Mouse (Mus musculus): Measurements from ENCODE around the gene Gria1. TPM values are rescaled to one million over a fixed set of nuclear protein-coding genes. Genes with fewer than 3 reads are reported as not detected.

Gria1 gene
- polyA plus RNA-seq, 1 experiment = 0.04 TPM

GRCm38 (mm10) chr11:57039306-57039705 is 28.1 kb downstream of the Gria1 start:
- no peak overlapping the region for H3K4me3 ChIP-seq
- H3K4me2 ChIP-seq (ENCODE audit: low read depth) = peak overlapping the region; percentile 51
- no peak overlapping the region for H3ac ChIP-seq (ENCODE audit: control insufficient read depth, insufficient read length)
- H3K36me3 ChIP-seq (ENCODE audit: control insufficient read depth, insufficient read depth) = no peaks in the 10 kb centered on the region
- no peaks in the 10 kb centered on the region for H3K27me3 ChIP-seq (ENCODE audit: control insufficient read depth, insufficient read depth, insufficient read length)
- TF ChIP-seq MAX (IDR thresholded peaks at IDR 0.05; ENCODE audit: low read depth) = no peak
- TF ChIP-seq MYOD1 (IDR thresholded peaks at IDR 0.05; ENCODE audit: control insufficient read depth in 1 of 3, insufficient read length in 2 of 3, low read depth in 2 of 3) = no peak
- no peak for TF ChIP-seq USF1 (IDR thresholded peaks at IDR 0.05; ENCODE audit: low read depth)
- TF ChIP-seq TCF3 (IDR thresholded peaks at IDR 0.05; ENCODE audit: insufficient read length, low read depth) = no peak
- no peak for TF ChIP-seq MYOG (IDR thresholded peaks at IDR 0.05; ENCODE audit: control insufficient read depth in 1 of 3, insufficient read depth in 1 of 3, insufficient read length in 2 of 3, low read depth in 2 of 3)
- TF ChIP-seq SRF (IDR thresholded peaks at IDR 0.05; ENCODE audit: control insufficient read depth, insufficient read length, low read depth) = no peak
- TF ChIP-seq POLR2A (IDR thresholded peaks at IDR 0.05; ENCODE audit: insufficient read length, low read depth) = no peak
- no peak for TF ChIP-seq CEBPB (IDR thresholded peaks at IDR 0.05; ENCODE audit: insufficient read depth, poor library complexity, severe bottlenecking)
- no peak for TF ChIP-seq E2F4 (IDR thresholded peaks at IDR 0.05; ENCODE audit: insufficient read depth)
- no peak for TF ChIP-seq TCF12 (IDR thresholded peaks at IDR 0.05; ENCODE audit: insufficient read depth, poor library complexity, severe bottlenecking)
- TF ChIP-seq REST (IDR thresholded peaks at IDR 0.05; ENCODE audit: insufficient read depth, insufficient read length) = no peak
- TF ChIP-seq POLR2AphosphoS2 (IDR thresholded peaks at IDR 0.05; ENCODE audit: insufficient read length, low read depth) = no peak
- no peaks in the 10 kb centered on the region for H3K79me2 ChIP-seq (ENCODE audit: control insufficient read depth, insufficient read depth)

DNA sequence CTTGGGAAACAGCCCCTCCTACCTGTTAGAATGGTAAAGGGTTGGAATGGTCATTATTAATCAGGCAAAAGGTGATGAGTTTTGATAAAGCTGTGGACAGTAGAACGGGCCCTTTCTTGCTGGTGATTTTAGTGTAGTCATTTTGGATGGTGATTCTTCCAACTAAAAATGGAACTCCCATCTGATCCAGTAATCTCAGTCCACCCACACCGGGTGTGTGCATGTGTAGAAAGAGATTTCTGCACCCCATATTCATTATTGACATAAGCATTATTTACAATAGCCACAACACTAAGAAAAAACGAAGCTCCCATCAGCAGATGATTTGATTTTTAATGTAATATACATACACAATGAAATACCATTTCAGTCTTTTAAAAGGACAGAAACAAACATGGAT is 30.9 kb downstream of the Gria1 start:
- Histone ChIP-seq H3K36me3 (ENCODE audit: control insufficient read depth, insufficient read depth) (no peaks in the 10 kb centered on the region), H3K4me3 (no peak overlapping the region), H3K27me3 (ENCODE audit: control insufficient read depth, insufficient read depth, insufficient read length) (no peaks in the 10 kb centered on the region), H3ac (ENCODE audit: control insufficient read depth, insufficient read length) (no peak overlapping the region), H3K79me2 (ENCODE audit: control insufficient read depth, insufficient read depth) (no peaks in the 10 kb centered on the region), H3K4me2 (ENCODE audit: low read depth) (no peak overlapping the region)
- no peak for TF ChIP-seq TCF12 (IDR thresholded peaks at IDR 0.05; ENCODE audit: insufficient read depth, poor library complexity, severe bottlenecking)
- TF ChIP-seq CEBPB (IDR thresholded peaks at IDR 0.05; ENCODE audit: insufficient read depth, poor library complexity, severe bottlenecking) = no peak
- TF ChIP-seq USF1 (IDR thresholded peaks at IDR 0.05; ENCODE audit: low read depth) = no peak
- no peak for TF ChIP-seq POLR2AphosphoS2 (IDR thresholded peaks at IDR 0.05; ENCODE audit: insufficient read length, low read depth)
- no peak for TF ChIP-seq MYOG (IDR thresholded peaks at IDR 0.05; ENCODE audit: control insufficient read depth in 1 of 3, insufficient read depth in 1 of 3, insufficient read length in 2 of 3, low read depth in 2 of 3)
- no peak for TF ChIP-seq SRF (IDR thresholded peaks at IDR 0.05; ENCODE audit: control insufficient read depth, insufficient read length, low read depth)
- no peak for TF ChIP-seq TCF3 (IDR thresholded peaks at IDR 0.05; ENCODE audit: insufficient read length, low read depth)
- TF ChIP-seq E2F4 (IDR thresholded peaks at IDR 0.05; ENCODE audit: insufficient read depth) = no peak
- TF ChIP-seq MYOD1 (IDR thresholded peaks at IDR 0.05; ENCODE audit: control insufficient read depth in 1 of 3, insufficient read length in 2 of 3, low read depth in 2 of 3) = no peak
- TF ChIP-seq REST (IDR thresholded peaks at IDR 0.05; ENCODE audit: insufficient read depth, insufficient read length) = no peak
- TF ChIP-seq MAX (IDR thresholded peaks at IDR 0.05; ENCODE audit: low read depth) = no peak
- no peak for TF ChIP-seq POLR2A (IDR thresholded peaks at IDR 0.05; ENCODE audit: insufficient read length, low read depth)

DNA sequence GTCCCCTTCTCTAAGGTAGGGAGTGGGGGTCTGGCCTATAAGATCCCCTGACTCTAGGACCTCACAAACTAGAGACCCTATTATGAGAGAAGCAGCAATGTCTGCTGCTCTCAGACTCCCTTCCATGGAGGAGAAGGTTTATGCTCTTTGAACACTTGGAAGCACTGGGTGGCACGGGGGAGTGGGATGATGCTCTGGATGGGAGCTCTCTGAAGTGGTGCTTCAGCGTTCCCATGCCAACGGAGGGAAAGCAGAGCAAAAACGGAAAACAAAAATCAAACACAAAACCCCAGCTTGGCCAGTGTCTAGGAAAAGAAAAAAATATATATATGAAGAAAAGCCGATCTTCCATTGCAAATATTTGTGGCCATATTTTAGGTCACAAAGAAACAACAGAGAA is 33.0 kb downstream of the Gria1 start:
- Histone ChIP-seq H3K79me2 (ENCODE audit: control insufficient read depth, insufficient read depth) (no peaks in the 10 kb centered on the region), H3K4me3 (no peak overlapping the region), H3K4me2 (ENCODE audit: low read depth) (no peak overlapping the region), H3ac (ENCODE audit: control insufficient read depth, insufficient read length) (no peak overlapping the region), H3K27me3 (ENCODE audit: control insufficient read depth, insufficient read depth, insufficient read length) (no peaks in the 10 kb centered on the region), H3K36me3 (ENCODE audit: control insufficient read depth, insufficient read depth) (no peaks in the 10 kb centered on the region)
- TF ChIP-seq MYOG (IDR thresholded peaks at IDR 0.05; ENCODE audit: control insufficient read depth in 1 of 3, insufficient read depth in 1 of 3, insufficient read length in 2 of 3, low read depth in 2 of 3) (no peak), USF1 (IDR thresholded peaks at IDR 0.05; ENCODE audit: low read depth) (no peak), POLR2AphosphoS2 (IDR thresholded peaks at IDR 0.05; ENCODE audit: insufficient read length, low read depth) (no peak), TCF12 (IDR thresholded peaks at IDR 0.05; ENCODE audit: insufficient read depth, poor library complexity, severe bottlenecking) (no peak), REST (IDR thresholded peaks at IDR 0.05; ENCODE audit: insufficient read depth, insufficient read length) (no peak), POLR2A (IDR thresholded peaks at IDR 0.05; ENCODE audit: insufficient read length, low read depth) (no peak), TCF3 (IDR thresholded peaks at IDR 0.05; ENCODE audit: insufficient read length, low read depth) (no peak), MAX (IDR thresholded peaks at IDR 0.05; ENCODE audit: low read depth) (no peak)

GRCm38 (mm10) chr11:57051666-57052562 is 40.7 kb downstream of the Gria1 start:
- Histone ChIP-seq H3ac (ENCODE audit: control insufficient read depth, insufficient read length) (no peak overlapping the region), H3K36me3 (ENCODE audit: control insufficient read depth, insufficient read depth) (no peaks in the 10 kb centered on the region)
- TF ChIP-seq POLR2AphosphoS2 (IDR thresholded peaks at IDR 0.05; ENCODE audit: insufficient read length, low read depth) (no peak), USF1 (IDR thresholded peaks at IDR 0.05; ENCODE audit: low read depth) (no peak), MYOG (IDR thresholded peaks at IDR 0.05; ENCODE audit: control insufficient read depth in 1 of 3, insufficient read depth in 1 of 3, insufficient read length in 2 of 3, low read depth in 2 of 3) (peak in 1 of 3 experiments; percentile 12), MYOD1 (IDR thresholded peaks at IDR 0.05; ENCODE audit: control insufficient read depth in 1 of 3, insufficient read length in 2 of 3, low read depth in 2 of 3) (peak in 2 of 3 experiments; percentile 68 to 82)

More at GRCm38 (mm10) chr11:57051666-57052562, 40.7 kb downstream of the Gria1 start:
- peak overlapping the region; percentile 61 for H3K4me2 ChIP-seq (ENCODE audit: low read depth)
- H3K79me2 ChIP-seq (ENCODE audit: control insufficient read depth, insufficient read depth) = no peaks in the 10 kb centered on the region
- no peaks in the 10 kb centered on the region for H3K27me3 ChIP-seq (ENCODE audit: control insufficient read depth, insufficient read depth, insufficient read length)
- no peak overlapping the region for H3K4me3 ChIP-seq
